8 mouse cellular contexts compared by ENCODE assay signal in the genomic region with DNA sequence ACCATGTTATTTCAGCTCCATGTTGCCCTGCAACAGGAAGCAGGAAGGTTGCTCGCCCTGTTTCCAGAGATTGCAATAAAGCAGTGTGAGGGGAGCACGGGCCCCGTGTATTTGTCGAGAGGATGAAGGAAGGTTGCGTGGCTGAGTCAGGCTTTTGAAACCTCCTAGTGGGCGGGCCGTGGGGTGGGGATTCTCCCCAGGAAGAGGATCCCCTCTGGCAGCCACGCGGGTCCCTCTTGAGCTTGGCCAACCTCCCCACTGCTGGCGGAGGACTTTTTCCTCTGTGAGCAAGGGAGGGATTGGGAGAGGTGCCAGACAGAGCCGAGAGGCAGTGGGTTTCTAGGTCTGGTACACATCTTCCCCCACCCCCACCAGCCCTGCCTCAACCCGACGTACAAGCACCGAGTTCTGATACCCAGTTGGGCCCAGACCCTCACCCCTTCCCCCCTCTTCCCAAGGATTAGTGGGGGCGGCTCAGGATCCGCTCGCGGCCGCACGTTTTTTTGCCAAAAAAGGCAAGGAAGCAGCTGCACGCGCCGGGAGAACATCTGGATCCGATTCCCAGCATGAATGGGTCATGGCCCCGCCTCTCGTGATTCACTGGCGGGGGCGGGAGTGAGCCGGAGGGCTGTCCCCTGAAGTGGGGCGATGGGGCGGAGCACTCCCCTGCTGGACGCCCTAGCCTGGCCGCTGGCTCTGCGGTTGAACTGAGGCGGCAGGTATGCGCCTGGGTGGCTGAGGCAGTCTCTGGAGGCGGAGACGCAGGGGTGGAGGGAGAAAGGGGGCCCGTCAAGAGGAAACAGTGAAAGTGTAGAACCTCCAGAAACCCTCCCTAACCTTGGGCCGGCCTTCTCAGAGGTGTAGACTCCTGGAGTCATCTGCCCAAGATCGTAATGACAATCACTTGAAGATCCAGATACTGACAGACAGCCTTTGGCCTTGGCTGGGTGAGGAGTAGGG. TPM values are rescaled to one million over a fixed set of nuclear protein-coding genes. Genes with fewer than 3 reads are reported as not detected.
A peak's percentile ranks its signal among the peaks of the same experiment; 100 is the strongest.
DNase-seq lines count a peak whose midpoint lies in the region; TF ChIP-seq lines count a peak whose summit lies in the region.

No protein-coding gene starts in this region.

- H3K9ac ChIP-seq in CH12.LX (ENCODE audit: insufficient read depth, low read depth) = peak overlapping the region; percentile 70

- H3K27ac ChIP-seq in CH12.LX (ENCODE audit: insufficient read depth, low read depth) = peak overlapping the region; percentile 90
- H3K27ac ChIP-seq in hindbrain, embryonic 10.5 days = peak overlapping the region; percentile 86

- WGBS in hindbrain, embryonic 10.5 days = 2% methylated on average over 41 of the region's 41 CpGs

- TF ChIP-seq EP300 in CH12.LX (IDR thresholded peaks at IDR 0.05; ENCODE audit: low read length) = 0 out of 2 replicates have a peak, but pooled peaks have one; percentile 29

- TF ChIP-seq CTCF in CH12.LX (conservative IDR thresholded peaks at IDR 0.05 in 1 of 2, IDR thresholded peaks at IDR 0.05 in 1 of 2; ENCODE audit: low read depth in 2 of 2, low read length in 2 of 2) = no peak
- TF ChIP-seq CTCF in brain, embryonic 14.5 days (IDR thresholded peaks at IDR 0.05; ENCODE audit: borderline replicate concordance, extremely low read depth, insufficient read depth, insufficient read length) = no peak

- peaks cover 34 to 70% of the 10 kb centered on the region in 2 experiments for H3K4me1 ChIP-seq in CH12.LX (ENCODE audit: control insufficient read depth in 1 of 2, insufficient read depth in 2 of 2)
- H3K4me1 ChIP-seq in hindbrain, embryonic 10.5 days (replicated peaks) = peaks cover 63% of the 10 kb centered on the region

- no peaks in the 10 kb centered on the region for H3K9me3 ChIP-seq in CH12.LX (replicated peaks; ENCODE audit: low read length)
- no peaks in the 10 kb centered on the region for H3K9me3 ChIP-seq in hindbrain, embryonic 10.5 days

- H3K79me2 ChIP-seq in CH12.LX (replicated peaks; ENCODE audit: control insufficient read depth, extremely low read depth, insufficient read depth, poor library complexity, severe bottlenecking) = no peaks in the 10 kb centered on the region

- peak; percentile 94 for DNase-seq in CH12.LX (ENCODE audit: extremely low read depth)
- peak; percentile 74 for DNase-seq in brain, embryonic 14.5 days (ENCODE audit: low read depth)
- peak; percentile 35 to 76 for DNase-seq in frontal cortex, adult 2 months (ENCODE audit: extremely low spot score in 1 of 2, low spot score in 1 of 2)
- DNase-seq in hindbrain, embryonic 10.5 days (ENCODE audit: low spot score) = peak; percentile 87
- DNase-seq in layer of hippocampus, postnatal 25 days (ENCODE audit: extremely low spot score in 1 of 2, low spot score in 1 of 2) = peak; percentile 41 to 52
- peak; percentile 87 for DNase-seq in lung, postnatal 14 days
- DNase-seq in ovary, postnatal 14 days (ENCODE audit: low spot score) = peak; percentile 85
- peak; percentile 73 for DNase-seq in thymus, postnatal 14 days

- TF ChIP-seq POLR2A in CH12.LX (IDR thresholded peaks at IDR 0.05; ENCODE audit: low read depth, low read length) = peak; percentile 62; the same call in 1 of the 2 replicates
- TF ChIP-seq POLR2A in brain, embryonic 14.5 days (IDR thresholded peaks at IDR 0.05; ENCODE audit: borderline replicate concordance, extremely low read depth, insufficient read depth, insufficient read length, poor library complexity, severe bottlenecking) = no peak

- dilution Hi-C loops in CH12.LX (cut with MboI; ENCODE audit: extremely low pct_ligation_motif_present, extremely low pct_unique_long_range_greater_than_20kb, low sequenced_read_pairs) = no loop called here

- no peak; the same call in 1 of the 2 replicates for TF ChIP-seq RAD21 in CH12.LX (IDR thresholded peaks at IDR 0.05; ENCODE audit: low read depth, low read length)

- H3K36me3 ChIP-seq in CH12.LX (replicated peaks in 1 of 2; ENCODE audit: control insufficient read depth in 1 of 2, insufficient read depth in 1 of 2, low read length in 1 of 2) = peaks cover 17 to 24% of the 10 kb centered on the region in 2 experiments
- peaks cover 10% of the 10 kb centered on the region; the same call in 1 of the 2 replicates for H3K36me3 ChIP-seq in hindbrain, embryonic 10.5 days

- in situ Hi-C loops in CH12.LX (cut with MboI; ENCODE audit: low pct_ligation_motif_present, low pct_unique_long_range_greater_than_20kb, low sequenced_read_pairs) = loop anchor here (10.0 kb wide), 1 partner anchor 356 kb away; the partner anchor contains the start of genes Dnali1 and Snip1

- no peaks in the 10 kb centered on the region for H3K27me3 ChIP-seq in CH12.LX (replicated peaks)
- H3K27me3 ChIP-seq in hindbrain, embryonic 10.5 days (ENCODE audit: insufficient read depth, poor library complexity, severe bottlenecking) = peaks cover 46% of the 10 kb centered on the region

- H3K4me3 ChIP-seq in CH12.LX (replicated peaks in 1 of 3; ENCODE audit: low read depth in 2 of 3, low read length in 2 of 3, poor library complexity in 1 of 3) = peak overlapping the region; percentile 16 to 53 (median 51)
- H3K4me3 ChIP-seq in hindbrain, embryonic 10.5 days = peak overlapping the region; percentile 48

- peak overlapping the region; percentile 58 for H3K4me2 ChIP-seq in CH12.LX (ENCODE audit: insufficient read depth, low read depth, poor library complexity, severe bottlenecking)

TF ChIP-seq in CH12.LX, 34 proteins besides CTCF, POLR2A, EP300 and RAD21 (continues in another document):
- TF ChIP-seq MAZ (IDR thresholded peaks at IDR 0.05; ENCODE audit: low read depth, low read length) = peak; percentile 80
- TF ChIP-seq MXI1 (IDR thresholded peaks at IDR 0.05; ENCODE audit: low read depth, low read length) = no peak
- TF ChIP-seq ZMIZ1 (IDR thresholded peaks at IDR 0.05; ENCODE audit: low read depth, low read length) = no peak
- 0 out of 2 replicates have a peak, but pooled peaks have one; percentile 16 for TF ChIP-seq CHD2 (IDR thresholded peaks at IDR 0.05; ENCODE audit: low read length)
- peak; percentile 23 for TF ChIP-seq ETS1 (conservative IDR thresholded peaks at IDR 0.05; ENCODE audit: low read depth, low read length)
- TF ChIP-seq IRF4 (IDR thresholded peaks at IDR 0.05; ENCODE audit: low read depth, low read length) = peak; percentile 61
- TF ChIP-seq MYC (IDR thresholded peaks at IDR 0.05; ENCODE audit: low read depth, low read length) = peak; percentile 67; the same call in 1 of the 2 replicates
- TF ChIP-seq HCFC1 (IDR thresholded peaks at IDR 0.05; ENCODE audit: low read depth, low read length) = peak; percentile 21; the same call in 1 of the 2 replicates
- peak; percentile 55; the same call in 1 of the 2 replicates for TF ChIP-seq UBTF (IDR thresholded peaks at IDR 0.05; ENCODE audit: low read depth, low read length)
- TF ChIP-seq MAFK (IDR thresholded peaks at IDR 0.05; ENCODE audit: insufficient replicate concordance, low read length) = peak; percentile 31; the same call in 1 of the 2 replicates
- TF ChIP-seq TBP (conservative IDR thresholded peaks at IDR 0.05; ENCODE audit: low read depth, low read length) = peak; percentile 39; the same call in 1 of the 2 replicates
- TF ChIP-seq ZC3H11A (IDR thresholded peaks at IDR 0.05; ENCODE audit: low read depth, low read length) = no peak
- TF ChIP-seq SMC3 (IDR thresholded peaks at IDR 0.05; ENCODE audit: low read depth, low read length) = no peak; the same call in 1 of the 2 replicates
- TF ChIP-seq NELFE (IDR thresholded peaks at IDR 0.05; ENCODE audit: low read depth, low read length) = peak; percentile 54
- TF ChIP-seq USF1 (IDR thresholded peaks at IDR 0.05; ENCODE audit: low read depth, low read length) = no peak

RNA-seq across cellular contexts. Expression of gene Sf3a3, which starts 5.8 kb away (rescaled TPM):
- total RNA-seq in CH12.LX (2012; rRNA removed) = 100 and 129 TPM in 2 replicates
- 122 and 146 TPM in 2 replicates for total RNA-seq in CH12.LX (2014; rRNA removed)
- 134 and 156 TPM in 2 replicates for polyA plus RNA-seq in CH12.LX (2012; ENCODE audit: insufficient read length, low read depth)
- 53.1 and 59.7 TPM in 2 replicates for polyA plus RNA-seq in brain, embryonic 14.5 days (2012; rRNA removed)
- 35.5 and 40.4 TPM in 2 replicates for polyA plus RNA-seq in frontal cortex, adult 2 months (2012; rRNA removed)
- 221 and 243 TPM in 2 replicates for polyA plus RNA-seq in hindbrain, embryonic 10.5 days (2016; fragmentation: Nextera tagmentation; extraction: Ambion mirVana)
- 10 to 100 TPM; 34.6 to 34.8 TPM for total RNA-seq in layer of hippocampus, postnatal 25 days (2021)

RNA-seq across cellular contexts. Expression of gene Fhl3, which starts 8.3 kb away (rescaled TPM):
- total RNA-seq in CH12.LX (2012; rRNA removed) (10.4 and 10.8 TPM in 2 replicates), CH12.LX (2014; rRNA removed) (3.6 and 4.1 TPM in 2 replicates)
- polyA plus RNA-seq in CH12.LX (2012; ENCODE audit: insufficient read length, low read depth) = 14.8 and 20.8 TPM in 2 replicates
- 3.8 and 5.8 TPM in 2 replicates for polyA plus RNA-seq in brain, embryonic 14.5 days (2012; rRNA removed)
- polyA plus RNA-seq in frontal cortex, adult 2 months (2012; rRNA removed) = 2.0 and 2.2 TPM in 2 replicates
- 4.0 and 5.7 TPM in 2 replicates for polyA plus RNA-seq in hindbrain, embryonic 10.5 days (2016; fragmentation: Nextera tagmentation; extraction: Ambion mirVana)
- 1 to 10 TPM; 2.3 to 2.8 TPM for total RNA-seq in layer of hippocampus, postnatal 25 days (2021)

RNA-seq across cellular contexts. Expression of gene Utp11, which starts 15.4 kb away (rescaled TPM):
- total RNA-seq in CH12.LX (2012; rRNA removed) (52.7 and 63.2 TPM in 2 replicates), CH12.LX (2014; rRNA removed) (78.1 and 84.4 TPM in 2 replicates)
- polyA plus RNA-seq in CH12.LX (2012; ENCODE audit: insufficient read length, low read depth) = 102 and 107 TPM in 2 replicates
- polyA plus RNA-seq in brain, embryonic 14.5 days (2012; rRNA removed) = 22.4 and 22.6 TPM in 2 replicates
- polyA plus RNA-seq in frontal cortex, adult 2 months (2012; rRNA removed) = 19.0 and 20.7 TPM in 2 replicates
- 62.8 and 62.9 TPM in 2 replicates for polyA plus RNA-seq in hindbrain, embryonic 10.5 days (2016; fragmentation: Nextera tagmentation; extraction: Ambion mirVana)
- 10 to 100 TPM; 15.1 to 16.6 TPM for total RNA-seq in layer of hippocampus, postnatal 25 days (2021)

RNA-seq across cellular contexts. Expression of gene Inpp5b, which starts 32.9 kb away (rescaled TPM):
- total RNA-seq in CH12.LX (2012; rRNA removed) = 25.9 and 26.2 TPM in 2 replicates
- total RNA-seq in CH12.LX (2014; rRNA removed) = 30.2 and 34.0 TPM in 2 replicates
- 21.1 and 25.6 TPM in 2 replicates for polyA plus RNA-seq in CH12.LX (2012; ENCODE audit: insufficient read length, low read depth)
- polyA plus RNA-seq in brain, embryonic 14.5 days (2012; rRNA removed) = 44.9 and 47.3 TPM in 2 replicates
- 58.0 and 71.4 TPM in 2 replicates for polyA plus RNA-seq in frontal cortex, adult 2 months (2012; rRNA removed)
- polyA plus RNA-seq in hindbrain, embryonic 10.5 days (2016; fragmentation: Nextera tagmentation; extraction: Ambion mirVana) = 24.2 and 26.8 TPM in 2 replicates
- total RNA-seq in layer of hippocampus, postnatal 25 days (2021) = 10 to 100 TPM; 34.6 to 51.5 TPM

RNA-seq across cellular contexts. Expression of gene Pou3f1, which starts 52.2 kb away (rescaled TPM):
- total RNA-seq in CH12.LX (2012; rRNA removed) (not detected in 2 replicates), CH12.LX (2014; rRNA removed) (not detected in 2 replicates)
- polyA plus RNA-seq in CH12.LX (2012; ENCODE audit: insufficient read length, low read depth) = not detected in 2 replicates
- 21.3 and 23.1 TPM in 2 replicates for polyA plus RNA-seq in brain, embryonic 14.5 days (2012; rRNA removed)
- 6.9 and 11.6 TPM in 2 replicates for polyA plus RNA-seq in frontal cortex, adult 2 months (2012; rRNA removed)
- 5.2 and 12.9 TPM in 2 replicates for polyA plus RNA-seq in hindbrain, embryonic 10.5 days (2016; fragmentation: Nextera tagmentation; extraction: Ambion mirVana)
- total RNA-seq in layer of hippocampus, postnatal 25 days (2021) = 10 to 100 TPM; 46.3 to 49.8 TPM

Comparison
In these comparisons a context has a peak if more than half of its experiments do, and no peak if none do; other contexts are left out.
1. Peak in every context shown above with its lines: DNase-seq, H3K4me3 ChIP-seq and H3K27ac ChIP-seq.